In the genomic region with DNA sequence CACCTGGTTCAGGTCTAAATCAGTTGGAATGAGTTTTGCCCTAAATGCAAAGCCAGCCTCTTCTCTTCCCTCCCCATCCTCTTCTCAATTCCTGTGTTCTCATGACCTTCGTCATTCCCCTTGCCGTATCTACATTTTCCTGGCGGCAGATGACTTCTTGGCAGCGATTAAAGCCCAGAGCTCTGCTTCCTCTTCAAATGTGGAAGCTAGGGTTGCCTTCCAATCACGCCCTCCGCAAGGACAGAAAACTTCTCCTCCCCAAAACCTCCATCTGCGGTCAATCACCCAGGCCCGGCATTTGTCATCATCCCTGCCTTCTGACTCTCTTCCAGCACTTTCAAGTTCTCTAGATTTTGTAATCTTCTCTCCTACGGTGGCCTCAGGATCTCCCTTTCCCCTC, we compare ENCODE assay signal across 13 mouse cellular contexts.
"Had no signal": no experiment of that assay in that cellular context is flagged by ENCODE, and none has a peak within 500 bp of the region (broad histone marks: within the 10 kb centered on the region; RNA-seq: fewer than 3 reads in every experiment).

No protein-coding gene starts in this region.

- DNase-seq: kidney, postnatal 10 days; kidney, postnatal 4 days; lung, adult 18-20 months; right cerebral cortex, adult 18-20 months; right cerebral cortex, postnatal 25 days; thymus, postnatal 4 days had no signal

- H3K9ac ChIP-seq: limb, embryonic 15.5 days; liver, embryonic 14.5 days; midbrain, embryonic 13.5 days; neural tube, embryonic 15.5 days had no signal

- H3K27ac ChIP-seq: layer of hippocampus, adult 2 months; limb, embryonic 15.5 days; liver, embryonic 14.5 days; midbrain, embryonic 13.5 days; neural tube, embryonic 15.5 days; stomach, postnatal 0 days had no signal

- H3K9me3 ChIP-seq: limb, embryonic 15.5 days; midbrain, embryonic 13.5 days; neural tube, embryonic 15.5 days had no signal

- H3K36me3 ChIP-seq: limb, embryonic 15.5 days; midbrain, embryonic 13.5 days; neural tube, embryonic 15.5 days had no signal

- H3K4me3 ChIP-seq: layer of hippocampus, adult 2 months; limb, embryonic 15.5 days; midbrain, embryonic 13.5 days; myocyte; neural tube, embryonic 15.5 days had no signal

- ATAC-seq: midbrain, embryonic 13.5 days had no signal

- H3K4me1 ChIP-seq: limb, embryonic 15.5 days; midbrain, embryonic 13.5 days had no signal

- H3K27me3 ChIP-seq: limb, embryonic 15.5 days had no signal

- H3K4me2 ChIP-seq: limb, embryonic 15.5 days; midbrain, embryonic 13.5 days; neural tube, embryonic 15.5 days had no signal
